Mouse (Mus musculus): ENCODE data around the gene Tmem88.

Gene Tmem88

GRCm38 (mm10) chr11:69382478-69383105, 15.4 kb downstream of the Tmem88 start:
- DNase-seq (ENCODE audit: low read depth, low spot score), result peak; percentile 93

GRCm38 (mm10) chr11:69381356-69381755, 16.7 kb downstream of the Tmem88 start:
- DNase-seq (ENCODE audit: low read depth, low spot score), result no peak

- no peak for DNase-seq (ENCODE audit: low read depth, low spot score)
Observed at GRCm38 (mm10) chr11:69379600-69379999, 18.4 kb downstream of the Tmem88 start.

- no peak for DNase-seq (ENCODE audit: low read depth, low spot score)
Observed at GRCm38 (mm10) chr11:69377766-69378165, 20.3 kb downstream of the Tmem88 start.

- no peak for DNase-seq (ENCODE audit: low read depth, low spot score)
Observed at GRCm38 (mm10) chr11:69375646-69376045, 22.4 kb downstream of the Tmem88 start.

GRCm38 (mm10) chr11:69373223-69373965, 24.6 kb downstream of the Tmem88 start:
- no peak for DNase-seq (ENCODE audit: low read depth, low spot score)

GRCm38 (mm10) chr11:69372780-69373170, 25.3 kb downstream of the Tmem88 start:
- DNase-seq (ENCODE audit: low read depth, low spot score), result peak; percentile 37

GRCm38 (mm10) chr11:69372056-69372779, 25.8 kb downstream of the Tmem88 start:
- DNase-seq (ENCODE audit: low read depth, low spot score), result no peak

- no peak for DNase-seq (ENCODE audit: low read depth, low spot score)
Observed at GRCm38 (mm10) chr11:69371601-69372000, 26.4 kb downstream of the Tmem88 start.

GRCm38 (mm10) chr11:69370817-69371215, 27.2 kb downstream of the Tmem88 start:
- peak; percentile 41 for DNase-seq (ENCODE audit: low read depth, low spot score)

- DNase-seq (ENCODE audit: low read depth, low spot score), result peak; percentile 44
Observed at GRCm38 (mm10) chr11:69369990-69370816, 27.8 kb downstream of the Tmem88 start.

- peak; percentile 39 for DNase-seq (ENCODE audit: low read depth, low spot score)
Observed at GRCm38 (mm10) chr11:69369215-69369989, 28.6 kb downstream of the Tmem88 start, which contains the start of gene Chd3. TSS of gene Chd3 (minus strand) at chr11:69369406.

GRCm38 (mm10) chr11:69368356-69369214, 29.4 kb downstream of the Tmem88 start:
- peak; percentile 49 for DNase-seq (ENCODE audit: low read depth, low spot score)

- peak; percentile 37 for DNase-seq (ENCODE audit: low read depth, low spot score)
Observed at GRCm38 (mm10) chr11:69367616-69368355, 30.2 kb downstream of the Tmem88 start.

GRCm38 (mm10) chr11:69366855-69367615, 31.0 kb downstream of the Tmem88 start:
- DNase-seq (ENCODE audit: low read depth, low spot score), result peak; percentile 55

GRCm38 (mm10) chr11:69366157-69366854, 31.7 kb downstream of the Tmem88 start:
- DNase-seq (ENCODE audit: low read depth, low spot score), result peak; percentile 98

- peak; percentile 16 for DNase-seq (ENCODE audit: low read depth, low spot score)
Observed at GRCm38 (mm10) chr11:69365722-69366121, 32.3 kb downstream of the Tmem88 start.

GRCm38 (mm10) chr11:69364910-69365309, 33.1 kb downstream of the Tmem88 start:
- peak; percentile 84 for DNase-seq (ENCODE audit: low read depth, low spot score)

Measured in 3T3-L1 (cell line).